Comparison of ENCODE assay signal across 24 mouse cellular contexts in genomic region chr7:143077351-143077750, GRCm38 (mm10). TPM values are rescaled to one million over a fixed set of nuclear protein-coding genes. Genes with fewer than 3 reads are reported as not detected.
DNase-seq lines count a peak whose midpoint lies in the region; ATAC-seq and TF ChIP-seq lines count a peak whose summit lies in the region.
"Had no signal": no experiment of that assay in that cellular context is flagged by ENCODE, and none has a peak within 500 bp of the region (broad histone marks: within the 10 kb centered on the region; RNA-seq: fewer than 3 reads in every experiment).

No protein-coding gene starts in this region.

- H3K9me3 ChIP-seq in liver, postnatal 0 days (ENCODE audit: low read length) = no peaks in the 10 kb centered on the region
- H3K9me3 ChIP-seq in heart, embryonic 11.5 days (replicated peaks; ENCODE audit: control insufficient read depth, low read length) = no peaks in the 10 kb centered on the region
- H3K9me3 ChIP-seq: embryonic facial prominence, embryonic 10.5 days; embryonic facial prominence, embryonic 12.5 days; forebrain, embryonic 13.5 days; forebrain, embryonic 15.5 days; G1E had no signal

- H3K27me3 ChIP-seq in kidney, adult 2 months (replicated peaks; ENCODE audit: control insufficient read depth, insufficient read depth, low read length) = no peaks in the 10 kb centered on the region
- no peaks in the 10 kb centered on the region for H3K27me3 ChIP-seq in liver, postnatal 0 days (ENCODE audit: insufficient read depth, low read length)
- H3K27me3 ChIP-seq in heart, embryonic 11.5 days (ENCODE audit: control insufficient read depth, insufficient read depth, low read length) = peaks cover 2% of the 10 kb centered on the region; the same call in 1 of the 2 replicates
- H3K27me3 ChIP-seq: CH12.LX; embryonic facial prominence, embryonic 12.5 days; forebrain, embryonic 13.5 days; forebrain, embryonic 15.5 days; Patski had no signal

- 81% methylated on average over 2 of the region's 2 CpGs for WGBS in kidney, adult 2 months
- WGBS in liver, postnatal 0 days (ENCODE audit: insufficient replicate concordance) = 67% methylated on average over 2 of the region's 2 CpGs
- 71% methylated on average over 2 of the region's 2 CpGs for WGBS in heart, embryonic 11.5 days (ENCODE audit: insufficient replicate concordance)

- no peak overlapping the region for H3K9ac ChIP-seq in liver, postnatal 0 days (replicated peaks)
- no peak overlapping the region for H3K9ac ChIP-seq in heart, embryonic 11.5 days (ENCODE audit: low read depth, low read length)
- H3K9ac ChIP-seq: embryonic facial prominence, embryonic 12.5 days; forebrain, embryonic 13.5 days; forebrain, embryonic 15.5 days had no signal

- no peak overlapping the region for H3K4me2 ChIP-seq in liver, postnatal 0 days (ENCODE audit: low read depth, low read length)
- H3K4me2 ChIP-seq in heart, embryonic 11.5 days = no peak overlapping the region
- H3K4me2 ChIP-seq: embryonic facial prominence, embryonic 12.5 days; forebrain, embryonic 13.5 days; forebrain, embryonic 15.5 days had no signal

- peak; percentile 62 for ATAC-seq in liver, postnatal 0 days
- no peak for ATAC-seq in heart, embryonic 11.5 days (replicated peaks; ENCODE audit: insufficient number of reproducible peaks, low FRiP score, low TSS enrichment)
- ATAC-seq: activated CD4-positive, CD25-positive, alpha-beta regulatory T cell, adult 4 months; CD4-positive, CD25-positive, alpha-beta regulatory T cell, adult 4 months; forebrain, embryonic 13.5 days; forebrain, embryonic 15.5 days; Patski had no signal

- no peaks in the 10 kb centered on the region for H3K36me3 ChIP-seq in kidney, adult 2 months (ENCODE audit: control insufficient read depth, insufficient read depth, low read length)
- H3K36me3 ChIP-seq in liver, postnatal 0 days (replicated peaks; ENCODE audit: insufficient read depth, low read length) = no peaks in the 10 kb centered on the region
- H3K36me3 ChIP-seq in heart, embryonic 11.5 days (ENCODE audit: control insufficient read depth, insufficient read depth, low read length) = no peaks in the 10 kb centered on the region
- H3K36me3 ChIP-seq: embryonic facial prominence, embryonic 12.5 days; forebrain, embryonic 15.5 days had no signal

- no peak for TF ChIP-seq EP300 in liver, postnatal 0 days (IDR thresholded peaks at IDR 0.05; ENCODE audit: low read depth)

- H3K27ac ChIP-seq in kidney, adult 2 months (ENCODE audit: insufficient read depth, low read depth, low read length) = no peak overlapping the region
- no peak overlapping the region for H3K27ac ChIP-seq in liver, postnatal 0 days (ENCODE audit: low read depth)
- H3K27ac ChIP-seq in heart, embryonic 11.5 days (ENCODE audit: low read depth, low read length) = no peak overlapping the region
- H3K27ac ChIP-seq: embryonic facial prominence, embryonic 10.5 days; embryonic facial prominence, embryonic 12.5 days; forebrain, embryonic 13.5 days; forebrain, embryonic 15.5 days had no signal

- DNase-seq in kidney, adult 2 months = peak; percentile 28
- DNase-seq in kidney, adult 9 months = no peak
- no peak for DNase-seq in liver, postnatal 0 days
- no peak for DNase-seq in liver
- DNase-seq: adrenal gland, adult 8-10 months; adrenal gland, postnatal 14 days; adrenal gland, postnatal 36 days; B cell, adult 2 months; cerebellum, adult 11-12 months; cerebellum, adult 2 months; cerebellum, adult 9-10 months; cerebellum, postnatal 10 days; cerebellum, postnatal 25 days had no signal

- no peaks in the 10 kb centered on the region for H3K4me1 ChIP-seq in kidney, adult 2 months (ENCODE audit: control insufficient read depth, insufficient read depth, low read length)
- no peaks in the 10 kb centered on the region for H3K4me1 ChIP-seq in liver, postnatal 0 days (ENCODE audit: insufficient read depth)
- no peaks in the 10 kb centered on the region for H3K4me1 ChIP-seq in heart, embryonic 11.5 days (ENCODE audit: control insufficient read depth, insufficient read depth, low read length)
- H3K4me1 ChIP-seq: embryonic facial prominence, embryonic 12.5 days; forebrain, embryonic 13.5 days; forebrain, embryonic 15.5 days had no signal

- TF ChIP-seq CTCF in kidney, adult 2 months (conservative IDR thresholded peaks at IDR 0.05; ENCODE audit: insufficient read depth, insufficient read length, low read depth, low read length) = no peak
- no peak for TF ChIP-seq CTCF in liver, postnatal 0 days (IDR thresholded peaks at IDR 0.05; ENCODE audit: low read depth)

- no peak for TF ChIP-seq POLR2A in kidney, adult 2 months (IDR thresholded peaks at IDR 0.05; ENCODE audit: low read depth, low read length)

- H3K4me3 ChIP-seq in kidney, adult 2 months (ENCODE audit: insufficient read depth, low read depth, low read length) = no peak overlapping the region
- H3K4me3 ChIP-seq in liver, postnatal 0 days (ENCODE audit: low read depth, low read length) = no peak overlapping the region
- H3K4me3 ChIP-seq in heart, embryonic 11.5 days (ENCODE audit: low read depth, low read length) = no peak overlapping the region
- H3K4me3 ChIP-seq: embryonic facial prominence, embryonic 10.5 days; embryonic facial prominence, embryonic 12.5 days; forebrain, embryonic 13.5 days; forebrain, embryonic 15.5 days had no signal

RNA-seq across cellular contexts. Expression of gene Tssc4, which starts 8.3 kb away (rescaled TPM):
- polyA plus RNA-seq in kidney, adult 2 months (2012; rRNA removed) = 64.8 and 74.5 TPM in 2 replicates
- 24.1 and 25.2 TPM in 2 replicates for polyA plus RNA-seq in liver, postnatal 0 days (2015; fragmentation: Nextera tagmentation; extraction: Ambion mirVana)
- polyA plus RNA-seq in heart, embryonic 11.5 days (2014; fragmentation: Nextera tagmentation; extraction: Ambion mirVana) = 36.2 and 48.4 TPM in 2 replicates

RNA-seq across cellular contexts. Expression of gene Trpm5, which starts 17.1 kb away (rescaled TPM):
- 0.03 TPM in 2 replicates for polyA plus RNA-seq in kidney, adult 2 months (2012; rRNA removed)
- 0.13 and 0.42 TPM in 2 replicates for polyA plus RNA-seq in liver, postnatal 0 days (2015; fragmentation: Nextera tagmentation; extraction: Ambion mirVana)
- polyA plus RNA-seq in heart, embryonic 11.5 days (2014; fragmentation: Nextera tagmentation; extraction: Ambion mirVana) = 1.2 and 2.4 TPM in 2 replicates
- polyA plus RNA-seq: activated CD4-positive, CD25-positive, alpha-beta regulatory T cell, adult 4 months; CD4-positive, CD25-positive, alpha-beta regulatory T cell, adult 4 months; cortical plate, adult 2 months; G1E had no signal

RNA-seq across cellular contexts. Expression of gene Cd81, which starts 24.8 kb away (rescaled TPM):
- 801 and 824 TPM in 2 replicates for polyA plus RNA-seq in kidney, adult 2 months (2012; rRNA removed)
- 213 and 231 TPM in 2 replicates for polyA plus RNA-seq in liver, postnatal 0 days (2015; fragmentation: Nextera tagmentation; extraction: Ambion mirVana)
- 632 and 701 TPM in 2 replicates for polyA plus RNA-seq in heart, embryonic 11.5 days (2014; fragmentation: Nextera tagmentation; extraction: Ambion mirVana)

RNA-seq across cellular contexts. Expression of gene Kcnq1, which starts 28.8 kb away (rescaled TPM):
- 24.0 and 27.5 TPM in 2 replicates for polyA plus RNA-seq in kidney, adult 2 months (2012; rRNA removed)
- 0.37 and 0.63 TPM in 2 replicates for polyA plus RNA-seq in liver, postnatal 0 days (2015; fragmentation: Nextera tagmentation; extraction: Ambion mirVana)
- 9.2 and 12.1 TPM in 2 replicates for polyA plus RNA-seq in heart, embryonic 11.5 days (2014; fragmentation: Nextera tagmentation; extraction: Ambion mirVana)
- polyA plus RNA-seq: activated CD4-positive, CD25-positive, alpha-beta regulatory T cell, adult 4 months; CD4-positive, CD25-positive, alpha-beta regulatory T cell, adult 4 months; G1E had no signal
